Mouse (Mus musculus): ENCODE results near the gene Camp. TPM values are rescaled to one million over a fixed set of nuclear protein-coding genes. Genes with fewer than 3 reads are reported as not detected.

The Camp gene
- total RNA-seq, 1 experiment = not detected

- no peak overlapping the region for H3K9ac ChIP-seq (ENCODE audit: insufficient read depth, low read depth, low read length, poor library complexity, severe bottlenecking)
- DNase-seq (ENCODE audit: low read depth, low spot score) = no peak
- no peak overlapping the region for H3K27ac ChIP-seq (ENCODE audit: insufficient read depth, low read depth, low read length, poor library complexity, severe bottlenecking)
- H3K36me3 ChIP-seq (ENCODE audit: control insufficient read depth, insufficient read depth, low read length, poor library complexity, severe bottlenecking) = no peaks in the 10 kb centered on the region
- H3K4me3 ChIP-seq (ENCODE audit: insufficient read depth in 1 of 2, low read depth in 1 of 2, low read length in 2 of 2, poor library complexity in 1 of 2, severe bottlenecking in 1 of 2) = no peak overlapping the region
- no peaks in the 10 kb centered on the region for H3K4me1 ChIP-seq (ENCODE audit: control insufficient read depth in 2 of 2, insufficient read depth in 2 of 2, low read length in 2 of 2, poor library complexity in 1 of 2)
- H3K9me3 ChIP-seq (ENCODE audit: control insufficient read depth, insufficient read depth, low read depth, low read length) = no peaks in the 10 kb centered on the region
- TF ChIP-seq CHD2 (IDR thresholded peaks at IDR 0.05; ENCODE audit: low read depth, low read length) (no peak), HCFC1 (IDR thresholded peaks at IDR 0.05; ENCODE audit: borderline replicate concordance, insufficient read depth, low read length) (no peak), ZC3H11A (IDR thresholded peaks at IDR 0.05; ENCODE audit: borderline replicate concordance, low read depth, low read length) (no peak), ZNF384 (IDR thresholded peaks at IDR 0.05; ENCODE audit: low read depth, low read length) (no peak), MAFK (IDR thresholded peaks at IDR 0.05; ENCODE audit: insufficient read depth, low read depth, low read length) (no peak)
- in situ Hi-C loops (cut with MboI; ENCODE audit: low sequenced_read_pairs in 2 of 2, unreplicated experiment in 2 of 2) = no loop called here
These were observed 33.1 kb downstream of the Camp start for GRCm38 (mm10) chr9:109816341-109816740.

- no peaks in the 10 kb centered on the region for H3K9me3 ChIP-seq (ENCODE audit: control insufficient read depth, insufficient read depth, low read depth, low read length)
- TF ChIP-seq ZNF384 (IDR thresholded peaks at IDR 0.05; ENCODE audit: low read depth, low read length) = no peak
- TF ChIP-seq MAFK (IDR thresholded peaks at IDR 0.05; ENCODE audit: insufficient read depth, low read depth, low read length) = no peak
- no peak for TF ChIP-seq CHD2 (IDR thresholded peaks at IDR 0.05; ENCODE audit: low read depth, low read length)
- no peak for TF ChIP-seq ZC3H11A (IDR thresholded peaks at IDR 0.05; ENCODE audit: borderline replicate concordance, low read depth, low read length)
- TF ChIP-seq HCFC1 (IDR thresholded peaks at IDR 0.05; ENCODE audit: borderline replicate concordance, insufficient read depth, low read length) = no peak
- H3K27ac ChIP-seq (ENCODE audit: insufficient read depth, low read depth, low read length, poor library complexity, severe bottlenecking) = no peak overlapping the region
- no peaks in the 10 kb centered on the region for H3K4me1 ChIP-seq (ENCODE audit: control insufficient read depth in 2 of 2, insufficient read depth in 2 of 2, low read length in 2 of 2, poor library complexity in 1 of 2)
- DNase-seq (ENCODE audit: low read depth, low spot score) = no peak
- H3K9ac ChIP-seq (ENCODE audit: insufficient read depth, low read depth, low read length, poor library complexity, severe bottlenecking) = no peak overlapping the region
- H3K4me3 ChIP-seq (ENCODE audit: insufficient read depth in 1 of 2, low read depth in 1 of 2, low read length in 2 of 2, poor library complexity in 1 of 2, severe bottlenecking in 1 of 2) = no peak overlapping the region
- in situ Hi-C loops (cut with MboI; ENCODE audit: low sequenced_read_pairs in 2 of 2, unreplicated experiment in 2 of 2) = no loop called here
- no peaks in the 10 kb centered on the region for H3K36me3 ChIP-seq (ENCODE audit: control insufficient read depth, insufficient read depth, low read length, poor library complexity, severe bottlenecking)
These were observed 36.0 kb downstream of the Camp start for GRCm38 (mm10) chr9:109813424-109813823.

GRCm38 (mm10) chr9:109811980-109812379 lies 37.4 kb downstream of the Camp start, which contains the start of gene Spink8:
Spink8 (plus strand) TSS chr9:109812280.
- Histone ChIP-seq H3K4me3 (ENCODE audit: insufficient read depth in 1 of 2, low read depth in 1 of 2, low read length in 2 of 2, poor library complexity in 1 of 2, severe bottlenecking in 1 of 2) (no peak within 1 kb of the TSS), H3K36me3 (ENCODE audit: control insufficient read depth, insufficient read depth, low read length, poor library complexity, severe bottlenecking) (no peaks in the 10 kb centered on the region), H3K9me3 (ENCODE audit: control insufficient read depth, insufficient read depth, low read depth, low read length) (no peaks in the 10 kb centered on the region), H3K9ac (ENCODE audit: insufficient read depth, low read depth, low read length, poor library complexity, severe bottlenecking) (no peak within 1 kb of the TSS), H3K4me1 (ENCODE audit: control insufficient read depth in 2 of 2, insufficient read depth in 2 of 2, low read length in 2 of 2, poor library complexity in 1 of 2) (no peaks in the 10 kb centered on the region), H3K27ac (ENCODE audit: insufficient read depth, low read depth, low read length, poor library complexity, severe bottlenecking) (no peak within 1 kb of the TSS)
- TF ChIP-seq HCFC1 (IDR thresholded peaks at IDR 0.05; ENCODE audit: borderline replicate concordance, insufficient read depth, low read length) (no peak), ZC3H11A (IDR thresholded peaks at IDR 0.05; ENCODE audit: borderline replicate concordance, low read depth, low read length) (no peak), ZNF384 (IDR thresholded peaks at IDR 0.05; ENCODE audit: low read depth, low read length) (no peak), MAFK (IDR thresholded peaks at IDR 0.05; ENCODE audit: insufficient read depth, low read depth, low read length) (no peak), CHD2 (IDR thresholded peaks at IDR 0.05; ENCODE audit: low read depth, low read length) (no peak)
- DNase-seq (ENCODE audit: low read depth, low spot score) = no peak
- in situ Hi-C loops (cut with MboI; ENCODE audit: low sequenced_read_pairs in 2 of 2, unreplicated experiment in 2 of 2) = no loop called here

GRCm38 (mm10) chr9:109807898-109808297 lies 41.5 kb downstream of the Camp start:
- TF ChIP-seq CHD2 (IDR thresholded peaks at IDR 0.05; ENCODE audit: low read depth, low read length) = no peak
- no peak for TF ChIP-seq MAFK (IDR thresholded peaks at IDR 0.05; ENCODE audit: insufficient read depth, low read depth, low read length)
- TF ChIP-seq ZNF384 (IDR thresholded peaks at IDR 0.05; ENCODE audit: low read depth, low read length) = no peak
- TF ChIP-seq HCFC1 (IDR thresholded peaks at IDR 0.05; ENCODE audit: borderline replicate concordance, insufficient read depth, low read length) = no peak
- TF ChIP-seq ZC3H11A (IDR thresholded peaks at IDR 0.05; ENCODE audit: borderline replicate concordance, low read depth, low read length) = no peak

More at GRCm38 (mm10) chr9:109807898-109808297, 41.5 kb downstream of the Camp start:
- Histone ChIP-seq H3K27ac (ENCODE audit: insufficient read depth, low read depth, low read length, poor library complexity, severe bottlenecking) (no peak overlapping the region), H3K4me3 (ENCODE audit: insufficient read depth in 1 of 2, low read depth in 1 of 2, low read length in 2 of 2, poor library complexity in 1 of 2, severe bottlenecking in 1 of 2) (no peak overlapping the region), H3K36me3 (ENCODE audit: control insufficient read depth, insufficient read depth, low read length, poor library complexity, severe bottlenecking) (no peaks in the 10 kb centered on the region), H3K9ac (ENCODE audit: insufficient read depth, low read depth, low read length, poor library complexity, severe bottlenecking) (no peak overlapping the region), H3K4me1 (ENCODE audit: control insufficient read depth in 2 of 2, insufficient read depth in 2 of 2, low read length in 2 of 2, poor library complexity in 1 of 2) (no peaks in the 10 kb centered on the region), H3K9me3 (ENCODE audit: control insufficient read depth, insufficient read depth, low read depth, low read length) (no peaks in the 10 kb centered on the region)
- in situ Hi-C loops (cut with MboI; ENCODE audit: low sequenced_read_pairs in 2 of 2, unreplicated experiment in 2 of 2) = no loop called here
- DNase-seq (ENCODE audit: low read depth, low spot score) = no peak

Data from ES-E14 (cell line).